Mouse (Mus musculus): ENCODE measurements around the gene Ppfibp1.

DNA sequence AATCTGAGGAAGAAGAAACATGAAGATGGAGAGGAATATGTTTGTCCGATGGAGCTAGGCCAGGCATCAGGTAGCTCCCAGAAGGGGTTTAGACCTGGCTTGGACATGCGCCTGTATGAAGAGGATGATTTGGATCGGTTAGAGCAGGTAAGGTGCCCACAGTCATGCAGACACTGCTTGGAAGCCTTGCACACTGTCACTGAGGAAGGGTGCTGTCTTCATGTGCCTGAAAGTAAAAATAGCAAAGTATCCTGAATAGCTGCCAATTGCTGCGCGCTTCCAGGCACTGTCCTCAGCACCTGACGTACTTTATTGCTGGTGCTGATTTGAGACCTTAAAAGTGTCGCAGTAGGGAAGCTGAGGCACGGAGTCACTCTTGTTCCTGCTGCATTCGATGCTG, 141.3 kb downstream of the Ppfibp1 start:
- no peak for TF ChIP-seq POLR2A (IDR thresholded peaks at IDR 0.05; ENCODE audit: insufficient read depth, low read length)
- no peak for TF ChIP-seq CTCF (IDR thresholded peaks at IDR 0.05; ENCODE audit: low read depth, low read length)
